In genomic region chr5:43836590-43836989, GRCm38 (mm10) we compare ENCODE assay signal across 11 mouse cellular contexts. TPM values are rescaled to one million over a fixed set of nuclear protein-coding genes. Genes with fewer than 3 reads are reported as not detected.
DNase-seq lines count a peak whose midpoint lies in the region; TF ChIP-seq lines count a peak whose summit lies in the region.
"Had no signal": no experiment of that assay in that cellular context is flagged by ENCODE, and none has a peak within 500 bp of the region (broad histone marks: within the 10 kb centered on the region; RNA-seq: fewer than 3 reads in every experiment).

No protein-coding gene starts in this region.

- no peaks in the 10 kb centered on the region for H3K79me2 ChIP-seq in heart, adult 2 months (replicated peaks; ENCODE audit: control insufficient read depth, insufficient read depth, low read length)

- WGBS in heart, adult 2 months: 78% methylated on average over 7 of the region's 7 CpGs
- 76% methylated on average over 7 of the region's 7 CpGs for WGBS in lung, adult 2 months

- peak; percentile 22; the same call in 1 of the 2 replicates for TF ChIP-seq CTCF in heart, adult 2 months (IDR thresholded peaks at IDR 0.05)
- TF ChIP-seq CTCF in lung, adult 2 months (IDR thresholded peaks at IDR 0.05; ENCODE audit: insufficient read depth, low read length): peak; percentile 45

- H3K4me3 ChIP-seq in heart, adult 2 months: no peak overlapping the region
- no peak overlapping the region for H3K4me3 ChIP-seq in lung, adult 2 months (replicated peaks; ENCODE audit: extremely low read depth, low read depth, low read length)
- H3K4me3 ChIP-seq: myocyte had no signal

- no peaks in the 10 kb centered on the region for H3K36me3 ChIP-seq in heart, adult 2 months (ENCODE audit: control insufficient read depth, insufficient read depth, low read length)

- H3K4me1 ChIP-seq in heart, adult 2 months (ENCODE audit: control insufficient read depth, insufficient read depth, low read length): no peaks in the 10 kb centered on the region
- H3K4me1 ChIP-seq in lung, adult 2 months (ENCODE audit: control insufficient read depth, insufficient read depth, low read length): no peaks in the 10 kb centered on the region; the same call in 1 of the 2 replicates

- TF ChIP-seq EP300 in heart, adult 2 months (IDR thresholded peaks at IDR 0.05; ENCODE audit: insufficient read depth, low read depth, low read length): no peak

- no peak overlapping the region for H3K9ac ChIP-seq in heart, adult 2 months (ENCODE audit: low read depth, low read length)

- no peaks in the 10 kb centered on the region for H3K27me3 ChIP-seq in heart, adult 2 months (ENCODE audit: control insufficient read depth, insufficient read depth, low read length)

- no peak for TF ChIP-seq POLR2A in heart, adult 2 months (IDR thresholded peaks at IDR 0.05; ENCODE audit: insufficient read depth, low read depth, low read length)
- no peak for TF ChIP-seq POLR2A in lung, adult 2 months (IDR thresholded peaks at IDR 0.05; ENCODE audit: borderline replicate concordance, extremely low read depth, low read depth, low read length)

- no peak overlapping the region for H3K27ac ChIP-seq in heart, adult 2 months

- intact Hi-C loops in heart, adult 2 months (cut with DNase I): loop anchor here (5.0 kb wide), 1 partner anchor 164 kb away; no protein-coding TSS in a partner anchor

- no peak for DNase-seq in heart, adult 2 months
- DNase-seq in heart, adult 9 months (ENCODE audit: low spot score in 2 of 2): no peak
- no peak for DNase-seq in lung, adult 2 months
- no peak for DNase-seq in lung, postnatal 14 days
- peak; percentile 73 for DNase-seq in NIH3T3 (ENCODE audit: low read depth)
- DNase-seq in fibroblast of lung, adult 2 months (ENCODE audit: low read depth): peak; percentile 40
- DNase-seq in ovary, postnatal 14 days (ENCODE audit: low spot score): no peak
- no peak for DNase-seq in Muller cell, postnatal 12 days (ENCODE audit: inconsistent ontology term)

RNA-seq across cellular contexts. Expression of gene Fbxl5, which starts 15.2 kb away (rescaled TPM):
- 10 to 100 TPM; 32.6 to 39.0 TPM for total RNA-seq in heart, adult 2 months (2021)
- polyA plus RNA-seq in heart, adult 2 months (2012; rRNA removed): 20.1 and 32.0 TPM in 2 replicates
- polyA plus RNA-seq in lung, adult 2 months (2012; rRNA removed): 20.3 and 31.4 TPM in 2 replicates

RNA-seq across cellular contexts. Expression of gene Bst1, which starts 17.9 kb away (rescaled TPM):
- 1 to 10 TPM; 1.6 to 3.3 TPM for total RNA-seq in heart, adult 2 months (2021)
- polyA plus RNA-seq in heart, adult 2 months (2012; rRNA removed): 1.3 and 1.7 TPM in 2 replicates
- 8.4 and 8.8 TPM in 2 replicates for polyA plus RNA-seq in lung, adult 2 months (2012; rRNA removed)
- total RNA-seq: gastrocnemius, adult 18-20 months; left cerebral cortex, adult 18-20 months had no signal
- polyA plus RNA-seq: myocyte had no signal

RNA-seq across cellular contexts. Expression of gene Cd38, which starts 31.8 kb away (rescaled TPM):
- total RNA-seq in heart, adult 2 months (2021): 1 to 10 TPM; 7.3 to 7.5 TPM
- polyA plus RNA-seq in heart, adult 2 months (2012; rRNA removed): 8.6 and 22.0 TPM in 2 replicates
- 20.9 and 22.2 TPM in 2 replicates for polyA plus RNA-seq in lung, adult 2 months (2012; rRNA removed)

Comparison
In these comparisons a context has a peak if more than half of its experiments do, and no peak if none do; other contexts are left out.
1. DNase-seq: peak in NIH3T3 (single experiment) and fibroblast of lung, adult 2 months (single experiment); none in heart, adult 2 months (0 of 2), heart, adult 9 months (0 of 2), lung, adult 2 months (single experiment), lung, postnatal 14 days (single experiment), ovary, postnatal 14 days (single experiment) and Muller cell, postnatal 12 days (single experiment).